Mouse (Mus musculus) mammary gland, adult 2 months (tissue): Measurements from ENCODE around the gene Flt3l. TPM values are rescaled to one million over a fixed set of nuclear protein-coding genes. Genes with fewer than 3 reads are reported as not detected.

Experiments
- polyA plus RNA-seq: library from polyadenylated mRNA; depleted of rRNA; stranded (reverse); fragments of >200 nt; gene quantifications from 2 replicates; pipeline ENCODE4 v1.2.3, GENCODE M21; 2012; ENCODE audit warnings: low replicate concordance; rRNA removed

Flt3l gene
- polyA plus RNA-seq = 166 and 183 TPM in 2 replicates

GRCm38 (mm10) chr7:45135993-45136567 is at the start of gene Flt3l, which contains the start of gene Gm45713:
Gene Flt3l, minus strand, starts transcription at chr7:45136432.
Gene Gm45713, minus strand, starts transcription at chr7:45136231.

GRCm38 (mm10) chr7:45180896-45181477 is 44.8 kb upstream of the Flt3l start, which contains the start of gene Pth2:
Gene Pth2, plus strand, starts transcription at chr7:45180995.

GRCm38 (mm10) chr7:45179469-45179868 is 43.2 kb upstream of the Flt3l start, which contains the start of gene Gfy:
Gene Gfy, minus strand, starts transcription at chr7:45179569.

GRCm38 (mm10) chr7:45163735-45164490 is 27.7 kb upstream of the Flt3l start, which contains the start of gene Slc17a7:
Gene Slc17a7, plus strand, starts transcription at chr7:45163949.

GRCm38 (mm10) chr7:45154096-45154992 is 18.1 kb upstream of the Flt3l start, which contains the start of the genes Pih1d1 and Aldh16a1:
Gene Pih1d1, plus strand, starts transcription at chr7:45154303.
Gene Aldh16a1, minus strand, starts transcription at chr7:45154584.

GRCm38 (mm10) chr7:45128624-45129246 is 7.5 kb downstream of the Flt3l start, which contains the start of gene Rpl13a:
Gene Rpl13a, minus strand, starts transcription at chr7:45128761.

GRCm38 (mm10) chr7:45124224-45125143 is 11.7 kb downstream of the Flt3l start, which contains the start of gene Rps11:
Gene Rps11, minus strand, starts transcription at chr7:45124439.

GRCm38 (mm10) chr7:45103652-45104180 is 32.5 kb downstream of the Flt3l start, which contains the start of gene Fcgrt:
Gene Fcgrt, minus strand, starts transcription at chr7:45103851.

GRCm38 (mm10) chr7:45092048-45092447 is 44.2 kb downstream of the Flt3l start, which contains the start of gene Rcn3:
Gene Rcn3, minus strand, starts transcription at chr7:45092221.

Other genes starting within 250 kb of the Flt3l start
- gene Med25, start 243.7 kb downstream of the Flt3l start, polyA plus RNA-seq = 108 and 237 TPM in 2 replicates
- gene Fuz, start 240.4 kb downstream of the Flt3l start, polyA plus RNA-seq = 65.1 and 103 TPM in 2 replicates
- gene Ap2a1, start 206.9 kb downstream of the Flt3l start, polyA plus RNA-seq = 87.8 and 112 TPM in 2 replicates
- 0.19 and 0.26 TPM in 2 replicates for gene Tsks, start 193.2 kb downstream of the Flt3l start, polyA plus RNA-seq
- gene Cpt1c, start 161.6 kb downstream of the Flt3l start, polyA plus RNA-seq = 34.3 and 34.4 TPM in 2 replicates
- gene Prmt1, start 149.9 kb downstream of the Flt3l start, polyA plus RNA-seq = 97.1 and 118 TPM in 2 replicates
- 120 and 136 TPM in 2 replicates for gene Irf3, start 138.8 kb downstream of the Flt3l start, polyA plus RNA-seq
- 38.7 and 59.9 TPM in 2 replicates for gene Bcl2l12, start 137.7 kb downstream of the Flt3l start, polyA plus RNA-seq
- gene Scaf1, start 120.1 kb downstream of the Flt3l start, polyA plus RNA-seq = 58.3 and 111 TPM in 2 replicates
- gene Rras, start 118.5 kb downstream of the Flt3l start, polyA plus RNA-seq = 201 and 278 TPM in 2 replicates
- 7.2 and 19.0 TPM in 2 replicates for gene Prr12, start 83.6 kb downstream of the Flt3l start, polyA plus RNA-seq
- 75.7 and 106 TPM in 2 replicates for gene Nosip, start 74.0 kb downstream of the Flt3l start, polyA plus RNA-seq
- 74.1 and 134 TPM in 2 replicates for gene Prrg2, start 73.8 kb downstream of the Flt3l start, polyA plus RNA-seq
- 147 and 250 TPM in 2 replicates for gene Rcn3, start 44.2 kb downstream of the Flt3l start, polyA plus RNA-seq
- gene Fcgrt, start 32.6 kb downstream of the Flt3l start, polyA plus RNA-seq = 251 and 271 TPM in 2 replicates
- gene Rps11, start 12.0 kb downstream of the Flt3l start, polyA plus RNA-seq = 167 and 309 TPM in 2 replicates
- gene Rpl13a, start 7.7 kb downstream of the Flt3l start, polyA plus RNA-seq = 1,471 and 2,886 TPM in 2 replicates
- gene Gm45713, start 201 bp downstream of the Flt3l start, polyA plus RNA-seq = 0.93 and 17.5 TPM in 2 replicates
- gene Pih1d1, start 17.9 kb upstream of the Flt3l start, polyA plus RNA-seq = 54.4 and 57.6 TPM in 2 replicates
- 53.8 and 90.5 TPM in 2 replicates for gene Aldh16a1, start 18.2 kb upstream of the Flt3l start, polyA plus RNA-seq
- gene Slc17a7, start 27.5 kb upstream of the Flt3l start, polyA plus RNA-seq = 0.13 and 0.24 TPM in 2 replicates
- gene Gfy, start 43.1 kb upstream of the Flt3l start, polyA plus RNA-seq = not detected in 2 replicates
- gene Pth2, start 44.6 kb upstream of the Flt3l start, polyA plus RNA-seq = not detected in 2 replicates
- gene Ccdc155, start 68.5 kb upstream of the Flt3l start, polyA plus RNA-seq = 0.20 and 0.22 TPM in 2 replicates
- 23.3 and 27.6 TPM in 2 replicates for gene Dkkl1, start 75.7 kb upstream of the Flt3l start, polyA plus RNA-seq
- 101 and 152 TPM in 2 replicates for gene Tead2, start 79.3 kb upstream of the Flt3l start, polyA plus RNA-seq
- gene Cd37, start 102.7 kb upstream of the Flt3l start, polyA plus RNA-seq = 279 and 619 TPM in 2 replicates
- 0.19 TPM in 1 of 2 replicates, not detected in the other for gene Slc6a16, start 104.7 kb upstream of the Flt3l start, polyA plus RNA-seq
- gene Slc6a21, start 141.1 kb upstream of the Flt3l start, polyA plus RNA-seq = 0.32 and 0.49 TPM in 2 replicates
- 30.5 and 38.2 TPM in 2 replicates for gene Trpm4, start 197.3 kb upstream of the Flt3l start, polyA plus RNA-seq
- gene Hrc, start 198.9 kb upstream of the Flt3l start, polyA plus RNA-seq = 0.06 and 44.9 TPM in 2 replicates
- gene Ppfia3, start 230.6 kb upstream of the Flt3l start, polyA plus RNA-seq = 1.2 and 1.6 TPM in 2 replicates
- 1.8 and 3.3 TPM in 2 replicates for gene Lin7b, start 234.2 kb upstream of the Flt3l start, polyA plus RNA-seq